In the genomic region with DNA sequence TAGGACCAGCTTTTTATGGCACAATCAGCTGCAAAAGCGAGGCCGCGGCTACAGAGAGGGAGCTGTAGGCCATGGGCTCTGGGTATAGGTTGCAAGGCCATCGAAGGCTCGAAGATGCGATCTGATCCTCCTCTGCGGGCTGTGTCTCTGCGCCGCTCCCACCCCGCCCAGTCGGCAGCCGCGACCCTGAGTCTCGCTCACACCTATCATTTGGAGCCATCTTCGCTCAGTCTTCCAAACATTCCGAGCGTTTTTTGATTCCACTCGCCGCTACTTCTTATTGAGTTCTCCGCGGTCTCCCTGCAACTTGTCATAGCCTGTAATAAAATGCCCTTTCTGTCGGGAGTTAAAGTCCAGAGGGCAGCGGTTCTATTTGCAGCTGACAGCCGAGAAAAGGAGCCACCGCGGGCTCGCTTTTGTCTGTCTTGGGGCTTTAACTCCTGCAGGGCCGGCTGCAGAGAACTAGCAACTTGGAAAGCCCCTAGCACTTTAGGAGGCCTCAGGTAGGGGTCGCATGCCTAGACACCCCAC, we compare ENCODE assay signal across 8 mouse cellular contexts.
A peak's percentile ranks its signal among the peaks of the same experiment; 100 is the strongest.
DNase-seq lines count a peak whose midpoint lies in the region; ATAC-seq lines count a peak whose summit lies in the region.

No protein-coding gene starts in this region.

- DNase-seq in adrenal gland, postnatal 25 days, result peak; percentile 3
- DNase-seq in adrenal gland, adult 8-10 months, result no peak
- DNase-seq in embryo, embryonic 10 days (ENCODE audit: low spot score), result peak; percentile 57
- DNase-seq in midbrain, embryonic 10.5 days (ENCODE audit: low spot score), result peak; percentile 56
- DNase-seq in layer of hippocampus, adult 18-20 months (ENCODE audit: low spot score in 2 of 2), result no peak
- DNase-seq in layer of hippocampus, adult 11-12 months (ENCODE audit: low spot score), result no peak

- under 1% methylated on average over 29 of the region's 29 CpGs for WGBS in intestine, embryonic 16.5 days
- WGBS in midbrain, embryonic 10.5 days, result under 1% methylated on average over 29 of the region's 29 CpGs

- H3K4me3 ChIP-seq in intestine, embryonic 16.5 days (ENCODE audit: low read length), result peak overlapping the region; percentile 27; the same call in 1 of the 2 replicates
- H3K4me3 ChIP-seq in midbrain, embryonic 10.5 days, result peak overlapping the region; percentile 45

- H3K9me3 ChIP-seq in intestine, embryonic 16.5 days (ENCODE audit: control insufficient read depth, low read length), result no peaks in the 10 kb centered on the region
- peaks cover 6% of the 10 kb centered on the region; the same call in 1 of the 2 replicates for H3K9me3 ChIP-seq in midbrain, embryonic 10.5 days (replicated peaks)

- H3K36me3 ChIP-seq in intestine, embryonic 16.5 days (ENCODE audit: control insufficient read depth, insufficient read depth, low read length), result no peaks in the 10 kb centered on the region
- H3K36me3 ChIP-seq in midbrain, embryonic 10.5 days, result 0 out of 2 replicates have a peak, but pooled peaks cover 5% of the 10 kb centered on the region

- H3K4me1 ChIP-seq in intestine, embryonic 16.5 days (ENCODE audit: control insufficient read depth, insufficient read depth, low read length), result peaks cover 6% of the 10 kb centered on the region
- peaks cover 62% of the 10 kb centered on the region for H3K4me1 ChIP-seq in midbrain, embryonic 10.5 days

- peak overlapping the region; percentile 47 for H3K4me2 ChIP-seq in intestine, embryonic 16.5 days (ENCODE audit: low read depth, low read length)

- H3K27me3 ChIP-seq in intestine, embryonic 16.5 days (replicated peaks; ENCODE audit: control insufficient read depth, insufficient read depth, low read length), result peaks cover 46% of the 10 kb centered on the region
- peaks cover 99% of the 10 kb centered on the region for H3K27me3 ChIP-seq in midbrain, embryonic 10.5 days (ENCODE audit: low read depth, poor library complexity, severe bottlenecking)

- H3K9ac ChIP-seq in intestine, embryonic 16.5 days (ENCODE audit: low read depth, low read length), result no peak overlapping the region

- peak; percentile 42 for ATAC-seq in intestine, embryonic 16.5 days
- ATAC-seq in erythroblast, adult 5-6 weeks (replicated peaks; ENCODE audit: low FRiP score, poor library complexity, severe bottlenecking), result no peak

- H3K27ac ChIP-seq in intestine, embryonic 16.5 days (ENCODE audit: low read length), result no peak overlapping the region
- peak overlapping the region; percentile 68 for H3K27ac ChIP-seq in midbrain, embryonic 10.5 days (replicated peaks)

Comparison
In these comparisons a context has a peak if more than half of its experiments do, and no peak if none do; other contexts are left out.
1. DNase-seq: peak in adrenal gland, postnatal 25 days (single experiment), embryo, embryonic 10 days (single experiment) and midbrain, embryonic 10.5 days (single experiment); none in adrenal gland, adult 8-10 months (single experiment), layer of hippocampus, adult 18-20 months (0 of 2) and layer of hippocampus, adult 11-12 months (single experiment).